Mouse (Mus musculus): Measurements from ENCODE around the gene Pign. TPM values are rescaled to one million over a fixed set of nuclear protein-coding genes. Genes with fewer than 3 reads are reported as not detected.

Pign gene
- polyA plus RNA-seq, 1 experiment: 21.7 TPM

DNA sequence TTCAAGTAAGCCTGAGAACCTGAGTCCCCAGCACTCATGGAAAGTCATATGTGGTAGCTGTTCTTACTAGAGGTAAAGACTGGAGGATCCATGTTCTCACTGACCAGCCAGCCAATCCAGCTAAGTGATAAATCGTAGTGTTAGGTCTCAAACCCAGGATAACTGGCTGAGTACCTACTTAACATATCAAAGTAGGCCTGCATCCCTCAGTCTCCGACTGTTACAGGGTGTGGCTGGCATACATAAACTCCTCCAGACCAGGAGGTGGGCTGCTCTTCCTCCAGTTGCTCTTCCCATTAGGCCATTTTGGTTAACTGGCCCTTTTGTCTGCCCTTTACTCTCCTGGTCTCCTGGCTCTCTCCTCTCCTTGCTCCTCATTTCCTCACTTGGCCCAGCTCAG, 141.2 kb downstream of the Pign start:
- WGBS: 83% methylated on average over 2 of the region's 2 CpGs
- DNase-seq: no peak
- no peaks in the 10 kb centered on the region for H3K4me1 ChIP-seq (ENCODE audit: control insufficient read depth, insufficient read depth, low read length)
- H3K27me3 ChIP-seq (ENCODE audit: control insufficient read depth, insufficient read depth, low read length): no peaks in the 10 kb centered on the region
- no peak for TF ChIP-seq CTCF (IDR thresholded peaks at IDR 0.05; ENCODE audit: borderline replicate concordance, insufficient read depth, low read depth, low read length)
- TF ChIP-seq POLR2A (IDR thresholded peaks at IDR 0.05; ENCODE audit: borderline replicate concordance, insufficient read depth, low read length): no peak
- no peak overlapping the region for H3K4me3 ChIP-seq (replicated peaks; ENCODE audit: insufficient read depth, low read depth, low read length)
- no peak overlapping the region for H3K27ac ChIP-seq (ENCODE audit: insufficient read depth, low read length)

GRCm38 (mm10) chr1:105518101-105518500, 145.4 kb downstream of the Pign start:
- TF ChIP-seq CTCF (IDR thresholded peaks at IDR 0.05; ENCODE audit: borderline replicate concordance, insufficient read depth, low read depth, low read length) (no peak), POLR2A (IDR thresholded peaks at IDR 0.05; ENCODE audit: borderline replicate concordance, insufficient read depth, low read length) (no peak)

GRCm38 (mm10) chr1:105507116-105507515, 156.4 kb downstream of the Pign start:
- H3K27me3 ChIP-seq (ENCODE audit: control insufficient read depth, insufficient read depth, low read length): no peaks in the 10 kb centered on the region
- no peaks in the 10 kb centered on the region for H3K4me1 ChIP-seq (ENCODE audit: control insufficient read depth, insufficient read depth, low read length)
- no peak overlapping the region for H3K4me3 ChIP-seq (replicated peaks; ENCODE audit: insufficient read depth, low read depth, low read length)
- no peak for DNase-seq
- 98% methylated on average over 1 of the region's 1 CpGs for WGBS
- no peak overlapping the region for H3K27ac ChIP-seq (ENCODE audit: insufficient read depth, low read length)
- TF ChIP-seq POLR2A (IDR thresholded peaks at IDR 0.05; ENCODE audit: borderline replicate concordance, insufficient read depth, low read length) (no peak), CTCF (IDR thresholded peaks at IDR 0.05; ENCODE audit: borderline replicate concordance, insufficient read depth, low read depth, low read length) (no peak)

More at GRCm38 (mm10) chr1:105518101-105518500, 145.4 kb downstream of the Pign start:
- no peak overlapping the region for H3K4me3 ChIP-seq (replicated peaks; ENCODE audit: insufficient read depth, low read depth, low read length)
- no peak overlapping the region for H3K27ac ChIP-seq (ENCODE audit: insufficient read depth, low read length)
- H3K4me1 ChIP-seq (ENCODE audit: control insufficient read depth, insufficient read depth, low read length): no peaks in the 10 kb centered on the region
- H3K27me3 ChIP-seq (ENCODE audit: control insufficient read depth, insufficient read depth, low read length): no peaks in the 10 kb centered on the region
- DNase-seq: no peak

- TF ChIP-seq CTCF (IDR thresholded peaks at IDR 0.05; ENCODE audit: borderline replicate concordance, insufficient read depth, low read depth, low read length): no peak
- no peak for TF ChIP-seq POLR2A (IDR thresholded peaks at IDR 0.05; ENCODE audit: borderline replicate concordance, insufficient read depth, low read length)
- peaks cover 4% of the 10 kb centered on the region; the same call in 1 of the 2 replicates for H3K4me1 ChIP-seq (ENCODE audit: control insufficient read depth, insufficient read depth, low read length)
- no peaks in the 10 kb centered on the region for H3K27me3 ChIP-seq (ENCODE audit: control insufficient read depth, insufficient read depth, low read length)
- DNase-seq: no peak
- H3K27ac ChIP-seq (ENCODE audit: insufficient read depth, low read length): no peak overlapping the region
- no peak overlapping the region for H3K4me3 ChIP-seq (replicated peaks; ENCODE audit: insufficient read depth, low read depth, low read length)
- WGBS: 89% methylated on average over 5 of the region's 5 CpGs
Observed at GRCm38 (mm10) chr1:105492626-105493025, 170.9 kb downstream of the Pign start.

- H3K4me1 ChIP-seq (ENCODE audit: control insufficient read depth, insufficient read depth, low read length): peaks cover 8% of the 10 kb centered on the region; the same call in 1 of the 2 replicates
- DNase-seq: no peak
- H3K27ac ChIP-seq (ENCODE audit: insufficient read depth, low read length): no peak overlapping the region
- 54% methylated on average over 3 of the region's 3 CpGs for WGBS
- no peak overlapping the region for H3K4me3 ChIP-seq (replicated peaks; ENCODE audit: insufficient read depth, low read depth, low read length)
- no peaks in the 10 kb centered on the region for H3K27me3 ChIP-seq (ENCODE audit: control insufficient read depth, insufficient read depth, low read length)
- TF ChIP-seq CTCF (IDR thresholded peaks at IDR 0.05; ENCODE audit: borderline replicate concordance, insufficient read depth, low read depth, low read length) (no peak), POLR2A (IDR thresholded peaks at IDR 0.05; ENCODE audit: borderline replicate concordance, insufficient read depth, low read length) (no peak)
Observed at GRCm38 (mm10) chr1:105489456-105489855, 174.0 kb downstream of the Pign start.

DNA sequence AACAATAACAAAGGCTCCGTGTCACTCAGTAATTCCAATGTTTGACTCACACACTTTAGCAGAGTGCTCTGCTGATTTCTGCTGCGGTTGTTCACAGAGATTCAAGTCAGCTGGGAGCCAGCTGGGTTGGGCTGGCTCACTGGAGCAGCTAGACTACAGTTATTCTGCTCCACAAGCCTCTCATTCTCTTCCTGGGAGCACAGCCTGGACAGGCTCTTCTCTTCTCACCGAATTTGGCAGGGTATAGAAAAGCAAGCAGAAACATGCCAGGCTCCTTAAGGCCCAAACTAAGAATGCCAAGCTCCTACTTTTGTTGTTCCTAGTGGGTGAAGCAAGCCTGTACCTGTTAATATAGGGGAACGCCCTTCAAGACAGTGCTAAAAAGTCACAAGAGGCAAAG, 176.4 kb downstream of the Pign start:
- DNase-seq: no peak
- no peak for TF ChIP-seq CTCF (IDR thresholded peaks at IDR 0.05; ENCODE audit: borderline replicate concordance, insufficient read depth, low read depth, low read length)
- no peak for TF ChIP-seq POLR2A (IDR thresholded peaks at IDR 0.05; ENCODE audit: borderline replicate concordance, insufficient read depth, low read length)
- WGBS: 51% methylated on average over 4 of the region's 4 CpGs
- Histone ChIP-seq H3K4me1 (ENCODE audit: control insufficient read depth, insufficient read depth, low read length) (peaks cover 8% of the 10 kb centered on the region; the same call in 1 of the 2 replicates), H3K4me3 (replicated peaks; ENCODE audit: insufficient read depth, low read depth, low read length) (no peak overlapping the region), H3K27me3 (ENCODE audit: control insufficient read depth, insufficient read depth, low read length) (no peaks in the 10 kb centered on the region), H3K27ac (ENCODE audit: insufficient read depth, low read length) (no peak overlapping the region)

Other genes with a start within 250 kb of the Pign start
- gene Relch, start 184 bp upstream of the Pign start, polyA plus RNA-seq (2012; rRNA removed): 48.5 and 58.1 TPM in 2 replicates
- 1.4 and 1.6 TPM in 2 replicates for gene Tnfrsf11a, start 117.0 kb upstream of the Pign start, polyA plus RNA-seq (2012; rRNA removed)